Mouse (Mus musculus) MEL (cell line): ENCODE measurements around the gene Recql5. TPM values are rescaled to one million over a fixed set of nuclear protein-coding genes. Genes with fewer than 3 reads are reported as not detected.

Source experiments
- DNase-seq: peaks from one replicate; pipeline ENCODE4 v3.0.0; 2011; ENCODE audit warnings: low read depth, low spot score
- H3K27ac ChIP-seq: 2 replicates; pipeline ENCODE4 v1.5.1; 2012; ENCODE audit warnings: low read depth, mild to moderate bottlenecking, control low read depth, low read length, moderate library complexity; ENCODE audit not compliant: control insufficient read depth
- H3K27me3 ChIP-seq, 2 experiments: fragments of 150-350 bp in 1 of 2; sonication (generic) in 1 of 2; 2 replicates each; pipeline ENCODE4 v1.6.1; 2012; ENCODE audit warnings: low read length in 2 of 2, mild to moderate bottlenecking in 2 of 2, improper control_type of control experiment in 1 of 2, moderate library complexity in 1 of 2; ENCODE audit not compliant: insufficient read depth in 2 of 2, control insufficient read depth in 1 of 2
- H3K36me3 ChIP-seq, 2 experiments: 2 replicates each; pipeline ENCODE4 v1.6.1; 2012 to 2014; ENCODE audit warnings: low read length in 2 of 2, improper control_type of control experiment in 1 of 2, inconsistent platforms in 1 of 2, mild to moderate bottlenecking in 1 of 2; ENCODE audit not compliant: insufficient read depth in 2 of 2, control insufficient read depth in 1 of 2
- H3K4me1 ChIP-seq, 2 experiments: fragments of 150-350 bp in 1 of 2; sonication (generic) in 1 of 2; 2 replicates each; pipeline ENCODE4 v1.6.1; 2012; ENCODE audit warnings: low read length in 2 of 2, improper control_type of control experiment in 1 of 2, mild to moderate bottlenecking in 1 of 2; ENCODE audit not compliant: insufficient read depth in 2 of 2, control insufficient read depth in 1 of 2
- H3K4me3 ChIP-seq, 2 experiments: fragments of 150-350 bp in 1 of 2; sonication (generic) in 1 of 2; 2 replicates each; pipeline ENCODE4 v1.5.1; 2012; ENCODE audit warnings: low read depth in 2 of 2, low read length in 2 of 2, mild to moderate bottlenecking in 2 of 2, moderate library complexity in 2 of 2, control low read depth in 1 of 2, improper control_type of control experiment in 1 of 2; ENCODE audit not compliant: control insufficient read depth in 1 of 2, insufficient read depth in 1 of 2
- H3K79me2 ChIP-seq: 2 replicates; pipeline ENCODE4 v1.6.1; 2012; ENCODE audit warnings: mild to moderate bottlenecking, low read length, moderate library complexity; ENCODE audit not compliant: control insufficient read depth, poor library complexity, insufficient read depth
- H3K9ac ChIP-seq: 2 replicates; pipeline ENCODE4 v1.6.1; 2012; ENCODE audit warnings: low read depth, mild to moderate bottlenecking, control low read depth, low read length, moderate library complexity; ENCODE audit not compliant: control insufficient read depth, poor library complexity, severe bottlenecking
- H3K9me3 ChIP-seq: fragments of 150-350 bp; sonication (generic); replicated peaks from 2 replicates; pipeline ENCODE4 v1.6.1; 2012; ENCODE audit warnings: mild to moderate bottlenecking, low read length, improper control_type of control experiment, moderate library complexity; ENCODE audit not compliant: insufficient read depth
- BHLHE40 ChIP-seq: IDR thresholded peaks from 2 replicates; pipeline ENCODE4 v1.6.1; 2012; ENCODE audit warnings: low read depth, mild to moderate bottlenecking, inconsistent platforms, low read length, improper control_type of control experiment, borderline replicate concordance
- CHD1 ChIP-seq: IDR thresholded peaks from 2 replicates; pipeline ENCODE4 v1.6.1; 2012; ENCODE audit warnings: low read depth, mild to moderate bottlenecking, inconsistent platforms, low read length, improper control_type of control experiment
- CTCF ChIP-seq, 3 experiments: IDR thresholded peaks in 2 of 3; conservative IDR thresholded peaks in 1 of 3; 2 replicates each; pipeline ENCODE4 v1.5.1; 2011 to 2012; ENCODE audit warnings: low read length in 3 of 3, low read depth in 2 of 3, mild to moderate bottlenecking in 2 of 3, improper control_type of control experiment in 1 of 3, inconsistent platforms in 1 of 3, mixed read lengths in 1 of 3, moderate library complexity in 1 of 3; ENCODE audit not compliant: control insufficient read depth in 1 of 3, insufficient read depth in 1 of 3, poor library complexity in 1 of 3, severe bottlenecking in 1 of 3
- E2F4 ChIP-seq: IDR thresholded peaks from 2 replicates; pipeline ENCODE4 v1.6.1; 2011; ENCODE audit warnings: low read depth, low read length, improper control_type of control experiment, borderline replicate concordance
- ELF1 ChIP-seq: IDR thresholded peaks from 2 replicates; pipeline ENCODE4 v1.6.1; 2014; ENCODE audit warnings: low read depth, mild to moderate bottlenecking, inconsistent platforms, low read length, improper control_type of control experiment, moderate library complexity
- EP300 ChIP-seq, 2 experiments: IDR thresholded peaks; 2 replicates each; pipeline ENCODE4 v1.6.1; 2011; ENCODE audit warnings: improper control_type of control experiment in 2 of 2, low read length in 2 of 2, low read depth in 1 of 2, mild to moderate bottlenecking in 1 of 2
- ETS1 ChIP-seq: IDR thresholded peaks from 2 replicates; pipeline ENCODE4 v1.6.1; 2012; ENCODE audit warnings: low read depth, mild to moderate bottlenecking, inconsistent platforms, low read length, improper control_type of control experiment, moderate library complexity
- GABPA ChIP-seq: IDR thresholded peaks from 2 replicates; pipeline ENCODE4 v1.6.1; 2012; ENCODE audit warnings: low read depth, mild to moderate bottlenecking, inconsistent platforms, low read length, improper control_type of control experiment, moderate library complexity
- KAT2A ChIP-seq: conservative IDR thresholded peaks from 2 replicates; pipeline ENCODE4 v1.6.1; 2012; ENCODE audit warnings: low read depth, low read length, improper control_type of control experiment, inconsistent platforms
- MAFK ChIP-seq: IDR thresholded peaks from 2 replicates; pipeline ENCODE4 v1.6.1; 2011; ENCODE audit warnings: low read depth, mild to moderate bottlenecking, low read length, improper control_type of control experiment, borderline replicate concordance
- MAX ChIP-seq: IDR thresholded peaks from 2 replicates; pipeline ENCODE4 v1.6.1; 2011; ENCODE audit warnings: low read length, improper control_type of control experiment
- MXI1 ChIP-seq: IDR thresholded peaks from 2 replicates; pipeline ENCODE4 v1.6.1; 2011; ENCODE audit warnings: mild to moderate bottlenecking, low read depth, low read length, improper control_type of control experiment
- MYB ChIP-seq: IDR thresholded peaks from 2 replicates; pipeline ENCODE4 v1.6.1; 2011; ENCODE audit warnings: mild to moderate bottlenecking, low read depth, low read length, improper control_type of control experiment
- MYC ChIP-seq: IDR thresholded peaks from 2 replicates; pipeline ENCODE4 v1.6.1; 2011; ENCODE audit warnings: low read depth, mild to moderate bottlenecking, low read length, improper control_type of control experiment, moderate library complexity
- NELFE ChIP-seq: IDR thresholded peaks from 2 replicates; pipeline ENCODE4 v1.6.1; 2011; ENCODE audit warnings: low read depth, low read length, improper control_type of control experiment
- NRF1 ChIP-seq: IDR thresholded peaks from 2 replicates; pipeline ENCODE4 v1.6.1; 2014; ENCODE audit warnings: low read depth, mild to moderate bottlenecking, inconsistent platforms, low read length, improper control_type of control experiment, moderate library complexity; ENCODE audit not compliant: poor library complexity, insufficient read depth, severe bottlenecking
- POLR2A ChIP-seq, 2 experiments: IDR thresholded peaks; 2 replicates each; pipeline ENCODE4 v1.6.1; 2011 to 2012; ENCODE audit warnings: low read length in 2 of 2, mild to moderate bottlenecking in 2 of 2, control low read depth in 1 of 2, improper control_type of control experiment in 1 of 2, low read depth in 1 of 2, moderate library complexity in 1 of 2; ENCODE audit not compliant: control insufficient read depth in 1 of 2, insufficient read depth in 1 of 2, poor library complexity in 1 of 2
- POLR2AphosphoS2 ChIP-seq: IDR thresholded peaks from 2 replicates; pipeline ENCODE4 v1.6.1; 2011; ENCODE audit warnings: low read length, improper control_type of control experiment
- POLR2AphosphoS5 ChIP-seq: IDR thresholded peaks from 2 replicates; pipeline ENCODE4 v1.6.1; 2012; ENCODE audit warnings: low read depth, borderline replicate concordance, mild to moderate bottlenecking, inconsistent platforms, low read length, moderate library complexity, mixed read lengths
- RAD21 ChIP-seq: IDR thresholded peaks from 2 replicates; pipeline ENCODE4 v1.6.1; 2011; ENCODE audit warnings: mild to moderate bottlenecking, low read depth, low read length, improper control_type of control experiment
- RCOR1 ChIP-seq: IDR thresholded peaks from 2 replicates; pipeline ENCODE4 v1.6.1; 2012; ENCODE audit warnings: low read depth, mild to moderate bottlenecking, inconsistent platforms, low read length, improper control_type of control experiment
- SMC3 ChIP-seq: IDR thresholded peaks from 2 replicates; pipeline ENCODE4 v1.6.1; 2011; ENCODE audit warnings: low read depth, low read length, improper control_type of control experiment
- TAL1 ChIP-seq: IDR thresholded peaks from 2 replicates; pipeline ENCODE4 v1.6.1; 2012; ENCODE audit warnings: mild to moderate bottlenecking, inconsistent platforms, low read length, moderate library complexity, mixed read lengths
- TBP ChIP-seq: IDR thresholded peaks from 2 replicates; pipeline ENCODE4 v1.8.0; 2011; ENCODE audit warnings: low read depth, low read length, improper control_type of control experiment
- USF1 ChIP-seq: IDR thresholded peaks from 2 replicates; pipeline ENCODE4 v1.6.1; 2014; ENCODE audit warnings: low read depth, mild to moderate bottlenecking, inconsistent platforms, low read length, improper control_type of control experiment, moderate library complexity
- ZC3H11A ChIP-seq: IDR thresholded peaks from 2 replicates; pipeline ENCODE4 v1.6.1; 2012; ENCODE audit warnings: low read depth, mild to moderate bottlenecking, inconsistent platforms, low read length, improper control_type of control experiment
- polyA plus RNA-seq, 2 experiments: library from polyadenylated mRNA; stranded (reverse) in 1 of 2; unstranded in 1 of 2; fragments of >175 nt in 1 of 2; fragments of >200 nt in 1 of 2; gene quantifications; 2 replicates each; pipeline versions ENCODE4 v1.2.1 to v1.2.4; 2012; ENCODE audit warnings: low replicate concordance in 2 of 2, low read depth in 1 of 2; ENCODE audit not compliant: insufficient read length in 2 of 2, insufficient read depth in 1 of 2, missing spikeins in 1 of 2
- total RNA-seq: library from RNA; depleted of rRNA; stranded (reverse); fragments of 300-350 nt; gene quantifications from 2 replicates; pipeline ENCODE4 v1.2.3, GENCODE M21; 2012

Recql5 gene
- total and polyA plus RNA-seq, 3 experiments, result 20.3 to 21.5 TPM; not detected in 1

- no peaks in the 10 kb centered on the region for H3K9me3 ChIP-seq
- no peaks in the 10 kb centered on the region for H3K4me1 ChIP-seq
- no peaks in the 10 kb centered on the region for H3K27me3 ChIP-seq
- DNase-seq, result no peak
- no peak overlapping the region for H3K4me3 ChIP-seq
- peaks cover 0 to 3% of the 10 kb centered on the region in 2 experiments; a peak in 2 of 4 replicates for H3K36me3 ChIP-seq
- no peaks in the 10 kb centered on the region for H3K79me2 ChIP-seq
- no peak for TF ChIP-seq E2F4
- no peak for TF ChIP-seq RAD21
- no peak for TF ChIP-seq MAX
- no peak for TF ChIP-seq USF1
- TF ChIP-seq KAT2A, result no peak
- no peak for TF ChIP-seq POLR2A (IDR thresholded peaks at IDR 0.05; ENCODE audit: control insufficient read depth in 1 of 2, insufficient read depth in 1 of 2, low read depth in 1 of 2, low read length in 2 of 2, poor library complexity in 1 of 2)
- no peak for TF ChIP-seq CHD1
- no peak for TF ChIP-seq ZC3H11A
- TF ChIP-seq RCOR1, result no peak
- TF ChIP-seq POLR2AphosphoS5, result no peak
- TF ChIP-seq BHLHE40, result no peak
- no peak for TF ChIP-seq MYB
- no peak for TF ChIP-seq ELF1
- TF ChIP-seq GABPA, result no peak
- H3K27ac ChIP-seq, result no peak overlapping the region
- H3K9ac ChIP-seq, result no peak overlapping the region
Measured at GRCm38 (mm10) chr11:115854674-115855073, 78.6 kb downstream of the Recql5 start.

GRCm38 (mm10) chr11:115845819-115846218 is 87.5 kb downstream of the Recql5 start:
- Histone ChIP-seq H3K27ac (no peak overlapping the region), H3K9ac (no peak overlapping the region), H3K79me2 (no peaks in the 10 kb centered on the region), H3K4me1 (peaks cover 10 to 17% of the 10 kb centered on the region in 2 experiments), H3K36me3 (peaks cover 0 to 14% of the 10 kb centered on the region in 2 experiments), H3K27me3 (no peaks in the 10 kb centered on the region), H3K9me3 (no peaks in the 10 kb centered on the region), H3K4me3 (no peak overlapping the region)
- no peak for DNase-seq
- TF ChIP-seq POLR2A (IDR thresholded peaks at IDR 0.05; ENCODE audit: control insufficient read depth in 1 of 2, insufficient read depth in 1 of 2, low read depth in 1 of 2, low read length in 2 of 2, poor library complexity in 1 of 2) (no peak), CTCF (IDR thresholded peaks at IDR 0.05 in 2 of 3, conservative IDR thresholded peaks at IDR 0.05 in 1 of 3; ENCODE audit: control insufficient read depth in 1 of 3, insufficient read depth in 1 of 3, low read depth in 2 of 3, low read length in 3 of 3, poor library complexity in 1 of 3, severe bottlenecking in 1 of 3) (peak; percentile 19 to 49 (median 47); a peak in 4 of 6 replicates), EP300 (IDR thresholded peaks at IDR 0.05; ENCODE audit: low read depth in 1 of 2, low read length in 2 of 2) (no peak), TBP (no peak), MAFK (no peak), ZC3H11A (no peak), RCOR1 (no peak), BHLHE40 (no peak), MYC (peak; percentile 62; the same call in 1 of the 2 replicates), KAT2A (no peak), TAL1 (no peak), POLR2AphosphoS2 (no peak), ETS1 (no peak), MYB (no peak), SMC3 (peak; percentile 40), CHD1 (no peak), NRF1 (no peak), USF1 (no peak), MXI1 (no peak), NELFE (no peak), RAD21 (peak; percentile 35)
